Mouse (Mus musculus) B cell, adult 62 days (primary cell): ENCODE results near the gene Amdhd1. TPM values are rescaled to one million over a fixed set of nuclear protein-coding genes. Genes with fewer than 3 reads are reported as not detected.

Experiments
- total RNA-seq: library from RNA; stranded (reverse); gene quantifications from 4 replicates; pipeline ENCODE4 v1.2.4, GENCODE M21; 2023

The Amdhd1 gene
- total RNA-seq = not detected in 4 replicates

DNA sequence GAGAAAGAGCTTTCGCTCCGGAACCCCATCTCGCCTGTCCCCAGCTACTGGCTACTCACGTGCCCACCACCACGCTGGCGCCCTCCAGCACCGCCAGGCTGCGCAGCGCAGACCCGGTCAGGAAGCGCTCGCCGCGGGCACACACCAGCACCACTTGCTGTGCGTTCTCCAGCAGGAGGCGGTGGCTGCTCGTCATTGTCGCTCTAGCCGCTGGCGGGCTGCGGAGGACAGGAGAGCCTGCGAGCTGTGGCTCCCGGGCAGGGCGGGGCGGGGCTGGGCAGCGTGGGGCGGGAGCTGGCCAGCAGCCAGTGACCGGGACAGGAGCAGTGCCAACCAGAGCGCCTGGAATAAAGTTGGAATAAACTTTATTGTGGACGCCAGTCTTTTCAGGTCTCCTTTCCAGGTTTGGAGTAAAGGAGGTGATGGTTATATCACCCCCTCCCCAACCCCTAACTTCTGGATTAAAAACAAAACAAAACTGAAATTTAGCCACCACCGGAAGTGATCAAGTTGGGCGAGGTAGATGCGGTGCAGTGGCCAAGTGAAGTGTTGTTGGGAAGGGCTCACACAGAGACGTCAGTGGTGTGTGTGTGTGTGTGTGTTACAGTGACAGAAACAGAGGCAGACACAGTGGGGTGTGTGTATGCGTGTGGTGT is at the start of gene Amdhd1:
Amdhd1 (minus strand) TSS at position 259 of the 656 bp plus-strand sequence.

GRCm38 (mm10) chr10:93589281-93589848 is 49.5 kb upstream of the Amdhd1 start, which contains the start of gene Snrpf:
Snrpf (minus strand) TSS chr10:93589706.

DNA sequence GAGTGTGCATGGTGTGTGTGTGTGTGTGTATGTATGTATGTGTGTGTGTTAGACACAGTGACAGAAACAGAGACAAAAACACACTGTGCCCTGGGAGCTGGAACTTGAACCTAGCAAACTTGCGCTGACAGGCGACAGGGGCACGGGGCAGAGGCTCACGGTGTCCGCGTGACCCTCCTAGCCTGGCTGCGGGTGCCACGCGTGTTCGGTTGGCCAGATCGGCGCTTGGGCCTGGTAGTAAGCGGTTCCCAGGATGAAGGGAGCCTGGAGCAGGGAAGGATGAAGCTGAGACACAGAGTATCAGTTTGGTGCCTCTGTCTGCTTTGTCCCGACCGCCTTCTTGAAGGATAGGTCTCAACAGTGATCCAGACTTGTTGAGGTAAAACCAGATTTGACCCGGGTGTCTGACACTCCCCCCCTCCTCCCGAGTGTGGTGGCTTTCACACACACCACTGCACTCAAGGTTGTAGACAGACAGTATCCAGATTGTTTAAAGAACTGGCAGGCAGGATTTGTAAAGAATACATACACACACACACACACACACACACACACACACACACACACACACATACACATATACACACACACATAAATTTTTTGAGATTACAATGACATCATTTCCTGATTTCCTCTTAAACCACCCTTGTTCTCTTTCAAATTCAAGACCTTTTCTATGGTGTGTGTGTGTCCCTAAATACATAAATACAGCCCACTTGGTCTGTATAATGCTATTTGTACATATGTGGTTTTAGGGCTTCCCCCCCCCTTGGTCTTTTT is 788 bp upstream of the Amdhd1 start, which contains the start of gene Ccdc38:
Ccdc38 (plus strand) TSS at position 202 of the 780 bp plus-strand sequence.

DNA sequence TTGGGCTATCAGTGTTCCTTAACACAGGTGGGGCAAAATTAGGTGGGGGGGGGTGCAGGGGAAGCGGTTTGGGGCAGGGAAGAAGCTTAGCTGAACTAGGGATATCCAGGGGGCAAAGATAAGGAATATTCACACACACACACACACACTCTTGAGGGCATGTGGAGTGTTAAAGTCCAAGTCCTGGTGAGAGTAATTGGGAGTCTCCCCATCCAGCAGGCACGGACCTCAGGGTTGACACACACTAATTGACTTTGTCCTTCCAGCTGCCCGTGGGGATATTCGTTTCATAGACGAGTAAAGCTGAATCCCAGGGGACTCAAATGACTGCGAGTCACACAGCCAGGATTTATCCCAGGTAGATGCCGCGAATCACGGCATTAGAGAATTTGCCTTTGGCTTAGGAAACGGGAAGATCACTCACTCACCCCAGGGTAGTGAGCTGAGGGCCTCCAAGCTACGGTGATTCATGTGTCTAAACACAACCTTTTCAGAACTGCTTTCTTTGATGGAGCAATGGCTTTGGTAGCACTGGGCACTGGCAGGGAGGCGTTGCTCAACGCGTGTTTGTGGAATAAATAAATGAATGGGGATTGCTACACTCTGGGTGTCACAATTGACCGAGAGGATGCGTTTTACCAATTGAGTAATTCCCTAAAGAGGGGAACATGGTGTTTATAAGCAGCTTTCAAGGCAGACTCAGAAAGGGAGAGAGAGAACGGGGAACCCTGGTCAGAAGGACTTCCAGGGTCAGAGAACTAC is 51.6 kb downstream of the Amdhd1 start, which contains the start of gene Hal:
Hal (plus strand) TSS at position 703 of the 762 bp plus-strand sequence.

Other genes with a start within 250 kb of the Amdhd1 start
- gene Elk3, start 228.9 kb downstream of the Amdhd1 start, total RNA-seq = 61.8 to 76.1 TPM (median 66.4 TPM) in 4 replicates
- 56.6 to 74.5 TPM (median 62.0 TPM) in 4 replicates for gene Lta4h, start 86.6 kb downstream of the Amdhd1 start, total RNA-seq
- 0.52 to 1.4 TPM (median 0.67 TPM) in 4 replicates for gene Hal, start 51.3 kb downstream of the Amdhd1 start, total RNA-seq
- not detected in 4 replicates for gene Ccdc38, start 599 bp upstream of the Amdhd1 start, total RNA-seq
- 18.8 to 24.3 TPM (median 19.3 TPM) in 4 replicates for gene Snrpf, start 49.7 kb upstream of the Amdhd1 start, total RNA-seq
- gene Ntn4, start 100.6 kb upstream of the Amdhd1 start, total RNA-seq = not detected in 4 replicates